Mouse (Mus musculus) c-Kit-negative CD71-positive TER-119-positive erythroid progenitor cells, embryonic 14.5 days (primary cell): Measurements from ENCODE around the gene Mfsd6l.

Experiments
- DNase-seq: peaks from one replicate; pipeline ENCODE4 v3.0.0-alpha.2; 2013; ENCODE audit warnings: low read depth, low spot score

Gene Mfsd6l

DNA sequence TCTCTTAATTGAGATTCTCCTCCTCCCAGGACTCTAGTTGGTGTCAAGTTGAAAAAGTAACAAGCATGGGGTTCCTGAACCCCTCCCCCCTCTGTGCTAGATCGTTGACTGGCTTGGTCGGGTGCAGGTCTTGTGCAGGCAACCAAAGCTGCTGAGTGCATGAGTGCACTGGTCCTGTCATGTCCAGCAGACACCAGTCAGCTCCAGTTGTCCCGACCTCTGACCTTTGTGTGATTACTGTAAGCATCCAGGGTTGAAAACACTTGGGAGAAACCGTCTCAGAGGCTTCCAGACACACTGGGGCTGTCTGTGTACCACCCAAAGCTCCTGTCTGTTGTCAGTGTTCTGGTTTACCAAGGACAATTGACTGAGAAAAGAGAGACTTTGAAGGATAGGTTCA, 5.6 kb upstream of the Mfsd6l start:
- no peak for DNase-seq

DNA sequence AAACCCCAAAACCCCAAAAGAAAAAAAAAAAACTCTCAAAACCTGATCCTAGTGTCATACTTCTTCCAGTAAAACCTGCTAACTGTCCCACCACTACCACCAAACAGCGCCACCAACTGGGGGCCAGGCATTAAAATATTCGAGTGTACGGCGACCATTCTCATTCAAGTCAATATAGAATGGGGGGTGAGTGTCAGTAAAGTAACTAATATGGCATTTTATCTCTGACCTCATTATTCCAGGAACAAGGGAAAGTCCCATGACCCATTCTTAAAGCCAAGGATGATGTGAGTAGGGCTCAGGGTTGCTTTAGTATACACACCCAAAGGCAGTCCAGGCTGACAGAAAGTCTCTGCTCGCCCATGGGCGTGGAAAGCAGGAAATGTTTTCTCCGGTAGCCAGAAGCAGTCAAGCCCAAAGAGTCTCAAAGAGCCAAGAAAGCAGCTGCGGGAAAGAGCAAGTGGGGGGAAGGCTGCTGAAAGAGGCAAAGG, 2.0 kb upstream of the Mfsd6l start:
- no peak for DNase-seq

DNA sequence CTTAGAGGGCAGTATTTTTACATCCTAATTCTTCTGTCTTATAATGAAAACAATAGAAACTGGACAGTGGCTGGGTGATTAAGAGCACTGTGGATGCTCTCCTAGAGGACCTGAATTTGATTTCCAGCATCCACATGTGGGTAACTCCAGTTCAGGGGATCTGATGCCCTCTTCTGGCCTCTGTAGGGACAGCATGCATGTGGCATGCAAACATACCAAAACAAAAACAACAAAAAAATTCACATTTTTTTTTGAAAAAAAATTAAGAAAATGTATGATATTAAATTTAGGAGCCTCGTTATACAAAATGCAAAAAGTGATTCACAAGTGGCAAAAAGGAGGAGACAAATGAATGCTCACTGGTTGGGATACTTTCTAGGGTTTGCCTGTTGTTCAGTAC, 3.6 kb downstream of the Mfsd6l start:
- DNase-seq, result no peak

DNA sequence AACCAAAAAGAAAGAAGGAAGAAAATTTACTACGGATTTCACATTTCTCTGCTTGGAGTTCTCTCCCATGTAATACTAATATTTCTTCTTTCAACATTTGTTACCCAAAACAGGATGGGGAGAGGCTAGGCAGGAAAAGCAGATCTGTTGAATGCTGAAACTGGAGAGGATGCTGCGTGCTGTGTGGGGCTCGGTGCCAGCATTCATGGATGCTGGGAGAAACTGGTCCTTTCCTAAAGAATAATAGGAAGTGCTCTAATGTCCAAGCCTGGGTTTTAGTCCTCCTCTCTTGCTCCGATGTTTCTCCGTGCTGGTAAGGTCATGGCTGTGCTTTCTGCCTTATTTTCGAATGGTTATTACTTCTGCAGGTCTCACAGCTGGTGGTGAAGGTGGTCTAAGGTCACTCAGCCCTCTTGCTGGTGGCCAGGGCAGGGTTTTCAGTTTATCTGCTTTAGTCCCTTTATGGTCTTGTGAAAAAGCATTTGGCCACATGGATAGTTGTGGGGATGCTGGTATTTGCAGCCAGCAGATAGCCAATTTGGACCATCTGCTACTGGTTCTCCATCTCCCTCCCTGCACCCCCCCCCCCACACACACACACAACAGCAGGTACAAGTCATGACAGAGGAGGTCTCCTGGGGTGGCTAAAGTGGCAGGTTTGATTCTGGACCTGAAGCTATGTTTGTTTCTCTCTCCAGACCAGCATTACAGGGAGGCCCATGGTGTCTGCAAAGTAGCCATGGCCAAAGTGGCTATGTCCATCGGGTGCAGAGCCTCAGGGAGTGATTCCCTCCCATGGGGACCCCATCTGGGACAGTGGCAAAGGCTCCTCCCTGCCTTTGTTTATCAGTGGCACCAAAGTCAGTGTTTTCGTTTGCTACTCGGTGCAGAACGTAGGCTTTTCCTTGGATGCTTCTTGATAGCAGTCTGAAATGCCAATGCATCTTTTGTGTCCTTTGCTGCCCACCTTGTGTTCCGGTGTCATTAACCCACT, 6.3 kb downstream of the Mfsd6l start:
- no peak for DNase-seq

DNA sequence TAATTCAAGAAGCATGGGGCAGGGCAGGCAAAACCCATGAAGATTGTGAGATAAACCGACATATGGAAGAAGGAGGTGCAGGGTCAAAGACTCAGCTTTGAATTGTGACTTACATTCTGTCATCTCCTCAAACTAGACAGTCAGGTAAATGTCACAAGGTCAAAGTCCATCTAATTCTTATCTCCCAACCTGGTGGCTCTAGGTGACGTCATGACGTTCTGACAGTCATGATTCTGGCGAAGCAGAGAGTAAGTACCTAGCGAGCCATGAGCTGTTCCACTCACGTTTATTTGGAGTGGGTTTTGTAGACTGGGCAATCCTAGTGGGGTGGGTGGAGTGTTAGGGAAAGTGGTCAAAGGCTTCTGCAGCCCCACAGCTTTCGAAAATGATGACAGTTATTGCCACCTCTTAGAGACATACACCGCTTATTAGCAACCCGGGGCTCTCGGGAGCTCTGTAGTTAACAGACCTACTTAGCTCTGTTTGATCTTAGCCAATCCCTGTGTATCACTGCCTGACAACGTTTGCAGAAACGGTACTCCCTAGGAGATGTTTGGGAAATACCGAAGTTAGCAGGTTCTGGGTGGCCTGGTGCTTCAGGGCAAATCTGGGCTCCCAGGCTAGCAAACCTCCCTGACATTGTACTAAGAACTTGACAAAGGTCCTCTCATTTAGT, 8.5 kb downstream of the Mfsd6l start:
- no peak for DNase-seq

DNA sequence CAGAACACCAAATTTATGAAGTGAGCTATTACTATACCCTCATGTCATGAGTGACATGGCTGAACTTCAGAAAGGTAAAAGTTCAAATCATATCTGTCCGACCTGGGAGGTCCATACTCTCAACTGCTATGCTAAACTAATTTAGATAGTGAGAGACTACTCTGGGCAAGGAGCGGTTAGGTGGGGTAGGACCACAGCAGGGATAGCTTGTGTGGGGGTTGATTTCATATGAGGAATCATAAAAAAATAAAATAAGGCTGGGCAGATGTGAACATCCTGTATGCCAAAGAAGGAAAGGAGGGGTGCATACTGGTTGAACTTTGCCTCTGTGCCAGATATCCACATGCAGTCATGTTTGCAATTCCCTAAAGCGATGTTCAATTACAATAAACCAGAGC, 9.0 kb downstream of the Mfsd6l start:
- DNase-seq, result no peak

DNA sequence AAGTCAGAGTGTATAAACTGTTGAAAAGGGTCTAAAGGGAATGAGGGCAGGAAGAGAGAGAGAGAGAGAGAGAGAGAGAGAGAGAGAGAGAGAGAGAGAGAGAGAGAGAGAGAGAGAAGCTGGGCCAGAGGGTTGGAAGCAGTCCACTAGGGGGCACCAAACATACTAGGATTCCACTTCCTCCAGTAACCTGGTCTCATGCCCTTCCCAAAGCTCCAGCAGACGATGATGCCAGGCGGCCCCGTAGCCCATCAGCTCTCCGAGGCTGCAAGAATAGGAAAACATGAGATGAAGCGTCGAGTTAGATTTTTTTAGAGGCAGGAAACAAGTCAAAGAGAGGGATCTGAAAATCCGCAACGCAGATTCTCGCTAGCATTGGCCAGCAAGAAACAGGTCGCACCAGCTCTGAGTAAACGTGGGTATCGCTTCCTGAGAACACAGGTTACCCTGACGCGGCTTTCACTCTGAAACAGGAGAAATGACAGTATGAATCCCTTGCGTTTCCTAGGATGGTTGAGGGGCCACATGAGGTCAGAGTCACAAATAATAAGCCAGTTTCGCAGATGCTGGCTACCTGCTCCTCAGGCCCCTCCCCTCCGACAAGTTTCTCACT, 10.6 kb downstream of the Mfsd6l start:
- DNase-seq, result peak; percentile 17

DNA sequence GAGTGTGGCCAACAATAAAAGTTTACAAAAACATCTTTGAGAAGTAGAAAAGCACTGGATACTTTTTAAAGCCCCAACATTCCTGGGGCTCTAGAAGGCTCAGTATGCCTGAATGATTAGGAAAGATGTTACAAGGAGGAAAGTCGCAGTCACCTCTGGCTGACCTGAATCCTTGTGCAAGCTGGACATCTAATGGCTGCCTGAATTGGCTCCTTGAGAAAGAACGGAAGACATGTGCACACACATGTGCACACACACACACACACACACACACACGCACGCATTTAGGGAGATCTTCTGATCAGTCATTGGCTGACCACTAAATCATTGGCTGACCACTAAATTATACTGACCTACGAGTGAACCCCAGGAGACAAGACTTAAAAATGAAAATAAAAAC, 14.9 kb downstream of the Mfsd6l start:
- DNase-seq, result no peak

DNA sequence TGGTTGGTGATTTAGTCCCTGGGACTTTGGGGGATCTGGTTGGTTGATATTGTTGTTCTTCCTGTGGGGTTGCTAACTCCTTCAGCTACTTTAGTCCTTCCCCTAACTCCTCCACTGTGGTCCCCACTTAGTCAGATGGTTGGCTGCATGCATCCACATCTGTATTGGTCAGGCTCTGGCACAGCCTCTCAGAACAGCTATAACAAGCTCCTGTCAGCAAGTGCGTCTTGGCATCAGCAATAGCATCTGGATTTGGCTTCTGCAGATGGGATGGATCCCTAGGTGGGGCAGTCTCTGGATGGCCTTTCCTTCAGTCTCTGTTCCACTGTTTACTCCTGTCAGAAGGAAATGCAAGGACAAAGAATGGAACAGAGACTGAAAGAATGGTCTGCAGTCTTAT, 21.1 kb downstream of the Mfsd6l start:
- no peak for DNase-seq

DNA sequence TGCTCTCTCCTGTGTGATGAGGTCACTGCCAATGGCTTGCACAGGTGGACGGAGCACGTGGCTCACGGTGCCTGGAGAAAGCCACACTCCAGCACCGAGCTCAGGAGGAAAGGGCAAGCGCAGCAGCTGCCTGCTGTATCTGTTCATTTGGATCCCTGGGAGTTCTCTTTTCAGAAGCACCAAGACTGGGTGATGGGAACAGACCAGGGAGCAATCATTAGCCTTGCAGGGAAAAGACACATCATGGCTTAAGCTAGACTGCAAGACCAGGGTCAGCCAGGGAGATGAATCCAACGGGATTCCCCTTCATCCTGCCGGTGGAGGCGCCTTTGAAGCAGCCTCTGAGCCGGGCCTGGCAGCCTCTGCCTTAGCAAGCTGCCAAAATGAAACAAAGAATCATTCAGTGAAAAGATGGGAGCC, 23.5 kb downstream of the Mfsd6l start:
- no peak for DNase-seq

DNA sequence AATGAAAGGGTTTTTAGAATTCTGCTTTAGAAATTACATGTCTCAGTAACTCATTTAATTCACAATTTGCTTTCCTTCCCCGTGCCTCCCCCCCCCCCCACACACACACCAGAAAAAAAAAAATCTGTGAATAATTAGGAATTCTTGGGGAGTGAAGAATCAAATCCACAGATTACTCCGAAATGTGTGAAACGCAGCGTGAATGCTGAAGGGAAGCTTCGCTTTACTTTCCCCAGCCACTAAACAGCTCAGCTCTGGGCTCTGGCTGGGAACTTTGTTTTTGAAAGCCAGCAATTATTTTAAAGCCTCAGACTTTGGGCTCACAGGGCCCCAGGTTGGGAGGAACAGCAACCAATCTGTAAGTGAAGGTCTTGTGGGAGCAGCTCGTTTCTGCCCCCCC, 24.6 kb downstream of the Mfsd6l start:
- DNase-seq, result no peak

DNA sequence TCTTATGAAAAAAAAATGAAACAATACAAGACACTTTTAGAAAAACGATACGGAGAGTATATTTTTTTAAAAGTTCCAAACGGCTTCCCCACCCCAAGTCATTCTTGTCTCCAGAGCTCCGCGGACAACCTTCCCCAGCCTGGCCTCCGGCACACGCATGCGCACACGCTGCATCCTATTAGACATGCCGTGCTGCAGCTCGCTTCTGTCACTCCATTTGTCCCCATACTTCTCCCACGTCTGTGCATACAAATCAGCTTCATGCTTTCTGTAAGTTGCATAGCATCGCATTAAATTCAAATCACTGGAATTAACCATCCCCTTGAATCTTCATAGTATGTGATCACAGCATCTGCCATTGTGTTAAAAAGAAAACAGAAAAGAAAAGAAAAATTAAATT, 27.2 kb downstream of the Mfsd6l start:
- DNase-seq, result no peak

DNA sequence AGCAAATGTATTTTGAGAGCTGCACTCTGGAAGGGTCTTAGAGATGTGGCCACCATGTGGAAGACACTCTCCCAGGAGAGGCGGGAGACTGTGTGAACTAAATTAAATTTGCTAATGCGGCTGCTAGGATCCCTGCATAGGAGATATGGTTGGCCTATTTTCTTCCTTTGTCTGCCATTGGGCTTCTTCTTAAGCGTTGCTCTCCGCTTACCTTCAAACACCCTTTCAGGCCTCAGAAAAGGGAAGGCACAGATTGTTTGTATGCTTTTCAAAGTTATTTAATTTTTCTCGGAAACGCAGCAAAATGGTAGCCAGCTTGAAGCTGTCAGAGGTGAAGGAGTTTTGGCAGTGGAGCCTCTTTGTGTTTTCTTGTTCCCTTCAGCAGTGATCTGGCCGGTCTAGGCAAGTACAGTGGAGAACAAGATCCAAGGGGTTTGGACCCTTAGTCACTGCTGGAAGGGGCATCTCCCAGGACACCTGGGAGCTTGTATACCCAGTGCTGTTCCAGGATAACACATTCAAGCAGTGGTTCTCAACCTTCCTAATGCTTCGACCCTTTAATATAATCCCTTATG, 28.0 kb downstream of the Mfsd6l start:
- DNase-seq, result no peak

DNA sequence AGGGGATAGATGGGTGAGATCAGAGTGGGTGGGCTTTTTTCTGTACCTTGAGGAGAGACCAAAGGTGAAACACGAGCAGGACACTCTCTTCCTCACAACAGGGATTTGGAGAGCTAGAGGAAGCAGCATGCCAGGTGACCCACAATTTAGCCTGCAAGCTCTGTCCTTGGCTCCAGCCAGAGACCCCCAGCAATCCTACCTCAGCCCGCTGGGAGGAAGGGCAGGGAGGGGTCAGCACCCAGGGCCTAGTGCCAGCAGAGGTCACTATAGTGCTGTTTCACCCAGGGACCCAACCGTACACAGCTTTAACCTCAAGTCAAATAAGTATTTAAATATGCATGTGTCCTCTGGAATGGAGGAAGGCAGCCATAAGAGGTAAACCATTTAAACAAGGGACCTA, 29.9 kb downstream of the Mfsd6l start:
- no peak for DNase-seq

DNA sequence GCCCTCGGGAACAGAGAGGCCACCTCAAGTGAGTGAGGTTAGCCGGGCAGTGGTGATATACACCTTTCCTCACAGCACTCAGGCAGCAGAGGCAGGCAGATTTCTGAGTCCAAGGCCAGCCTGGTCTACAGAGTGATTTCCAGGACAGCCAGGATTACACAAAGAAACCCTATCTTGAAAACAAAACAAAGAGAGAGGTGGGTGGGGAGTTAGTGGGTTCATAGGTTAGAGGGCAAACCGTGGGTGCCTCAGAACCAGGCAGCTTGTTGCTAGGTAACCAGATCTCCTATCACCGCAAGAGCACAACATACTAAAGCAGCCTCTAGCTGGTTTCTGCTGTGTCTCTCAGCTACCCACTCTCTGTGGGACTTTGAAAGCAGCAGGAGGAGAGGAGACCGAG, 30.7 kb downstream of the Mfsd6l start, which contains the start of gene Ccdc42:
Gene Ccdc42, plus strand, starts transcription at position 301 of the 400 bp plus-strand sequence.
- DNase-seq, result no peak

DNA sequence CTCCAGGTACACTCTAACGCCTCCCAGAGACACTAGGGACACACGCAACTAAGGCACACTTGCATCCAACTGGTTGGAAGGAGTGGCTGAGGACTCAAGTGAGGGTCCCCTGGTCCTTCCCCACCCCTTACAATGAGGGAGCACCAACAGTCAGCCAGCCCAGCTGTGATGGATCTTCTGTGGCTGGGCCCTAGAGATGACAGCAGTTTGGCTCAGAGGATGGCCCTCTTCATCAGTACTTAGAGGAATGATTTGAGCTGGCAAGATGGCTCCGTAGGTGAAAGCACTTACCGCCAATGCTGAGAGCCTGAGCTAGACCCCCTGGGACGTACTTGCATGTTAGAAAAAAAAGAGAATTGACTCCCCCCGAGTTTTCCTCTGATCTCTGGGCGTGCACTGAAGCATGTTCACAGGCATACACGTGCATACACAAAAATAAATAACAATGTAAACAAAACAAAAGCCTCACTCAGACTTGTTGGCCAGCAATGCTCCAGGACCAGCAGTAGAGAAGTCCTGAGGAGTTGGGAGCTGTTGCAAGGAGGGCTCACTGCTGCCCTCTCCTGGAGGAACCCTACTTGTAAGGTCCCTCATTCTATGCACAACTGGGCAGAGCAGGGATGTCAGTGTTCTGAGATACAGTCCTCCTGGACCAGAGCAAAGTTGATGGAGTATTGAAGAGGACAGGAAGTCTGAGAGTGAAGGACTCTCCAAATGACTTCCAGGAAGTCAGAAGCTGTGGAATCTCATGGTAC, 33.2 kb downstream of the Mfsd6l start:
- peak; percentile 24 for DNase-seq

DNA sequence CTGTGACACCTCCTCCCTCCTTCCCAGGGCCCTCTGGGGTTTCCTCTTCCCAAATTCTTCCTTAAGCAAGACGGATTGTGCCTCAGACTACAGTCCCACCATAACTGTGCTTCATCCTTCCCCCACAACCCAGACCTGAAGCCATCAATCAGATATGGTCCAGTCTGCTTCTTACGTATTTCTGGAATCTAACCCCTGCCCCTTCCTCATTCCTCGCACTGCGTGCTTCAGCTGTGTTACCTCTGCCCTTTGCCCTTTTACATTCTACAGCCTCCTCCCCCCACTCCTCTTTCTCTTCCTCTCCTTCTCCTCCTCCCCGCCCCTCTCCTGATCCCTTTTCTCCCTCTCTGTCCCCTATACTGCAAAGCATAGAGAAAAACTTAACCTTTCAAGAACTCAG, 35.7 kb downstream of the Mfsd6l start:
- no peak for DNase-seq

DNA sequence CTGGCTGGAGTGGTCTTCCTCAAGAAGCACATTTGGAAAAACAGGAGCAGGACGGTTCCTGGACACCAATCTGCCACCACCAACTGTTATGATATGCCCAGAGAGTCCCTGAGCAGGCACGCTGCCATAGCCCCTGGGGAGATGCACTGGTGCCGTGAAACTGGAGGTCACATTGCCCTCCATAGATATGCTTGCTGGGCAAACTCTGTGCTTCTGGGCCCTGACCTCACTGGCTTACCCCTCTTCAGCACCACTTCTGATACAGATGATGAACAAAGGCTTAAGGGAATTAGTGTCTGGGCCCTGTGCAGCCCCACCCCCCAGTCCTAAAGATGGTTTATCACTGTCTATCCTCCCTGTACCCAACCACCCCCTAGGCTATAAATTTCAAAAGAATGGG, 37.3 kb downstream of the Mfsd6l start:
- no peak for DNase-seq

DNA sequence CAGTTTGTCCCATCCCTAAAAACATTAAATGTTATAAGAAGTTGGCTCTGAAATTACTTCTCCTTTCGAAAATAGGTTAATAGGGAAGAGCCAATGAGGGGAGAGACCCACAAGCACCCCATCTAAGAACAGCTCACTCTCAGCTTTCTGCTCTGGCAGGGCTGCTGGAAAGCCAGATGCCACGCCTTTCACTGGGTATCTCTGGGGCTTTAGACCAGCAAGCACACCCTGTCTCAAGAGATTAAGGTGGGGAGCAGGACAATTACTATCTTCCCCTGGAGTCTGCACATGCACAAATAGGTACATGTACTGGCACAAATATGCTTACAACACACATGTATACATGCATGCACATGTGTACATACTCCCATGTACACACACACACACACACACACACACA, 41.9 kb downstream of the Mfsd6l start:
- no peak for DNase-seq

DNA sequence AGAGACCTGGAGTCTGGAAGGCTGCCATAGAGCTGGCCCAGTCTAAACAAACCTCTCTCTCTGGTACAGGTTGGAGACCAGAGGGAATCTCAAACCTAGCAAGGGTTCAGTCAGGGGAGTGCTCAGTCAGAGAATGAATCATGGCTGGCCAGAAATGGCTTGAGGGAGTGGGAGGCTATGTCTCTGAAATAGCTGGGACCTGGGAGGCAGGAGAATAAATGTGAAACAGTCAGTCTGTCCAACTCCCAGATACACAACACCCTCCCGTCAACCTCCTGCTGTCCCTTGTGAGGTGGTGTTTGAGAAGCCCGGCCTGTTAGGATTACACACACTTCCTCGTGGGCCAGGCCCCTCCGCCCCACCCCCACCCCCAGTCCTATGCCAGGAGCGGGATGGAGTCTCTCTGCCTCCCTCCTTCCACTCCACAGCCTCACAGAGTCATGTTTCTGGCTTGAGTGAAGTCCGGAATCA, 44.6 kb downstream of the Mfsd6l start:
- DNase-seq, result no peak

DNA sequence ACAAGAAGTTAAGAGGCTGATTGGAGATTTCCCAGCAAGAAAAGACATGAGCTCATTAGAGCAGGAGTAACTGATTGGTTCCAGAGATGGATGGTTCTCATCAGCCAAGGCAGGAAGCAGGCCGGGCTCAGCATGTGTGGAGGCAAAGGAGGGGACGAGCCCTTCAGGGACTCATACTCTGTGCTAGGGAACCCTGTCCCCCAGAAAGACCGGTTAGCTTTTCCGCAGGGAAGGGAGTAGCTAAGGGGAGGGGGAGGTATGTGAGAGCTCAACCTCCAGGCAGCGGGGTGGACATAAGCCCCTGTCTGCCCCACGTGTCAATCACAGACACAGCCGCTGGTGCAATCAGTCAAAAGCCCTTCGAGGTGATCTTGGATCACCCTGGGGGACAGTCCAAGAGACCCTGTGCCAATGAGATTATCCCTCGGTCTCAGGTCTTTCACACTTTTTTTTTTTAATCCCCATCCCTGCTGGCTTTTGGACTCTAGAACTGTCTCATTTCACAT, 45.6 kb downstream of the Mfsd6l start:
- no peak for DNase-seq
